19 mouse cellular contexts compared by ENCODE assay signal in genomic region chr8:54087114-54087513, GRCm38 (mm10).
"Had no signal": no experiment of that assay in that cellular context is flagged by ENCODE, and none has a peak within 500 bp of the region (broad histone marks: within the 10 kb centered on the region; RNA-seq: fewer than 3 reads in every experiment).

No protein-coding gene starts in this region.

- H3K4me2 ChIP-seq: lung, embryonic 14.5 days; midbrain, embryonic 12.5 days; neural tube, embryonic 13.5 days; neural tube, embryonic 15.5 days had no signal

- H3K4me1 ChIP-seq: midbrain, embryonic 10.5 days; midbrain, embryonic 12.5 days; neural tube, embryonic 13.5 days; neural tube, embryonic 15.5 days had no signal

- ATAC-seq: midbrain, embryonic 16.5 days had no signal

- DNase-seq: lung, adult 18-20 months; lung, embryonic 14.5 days; lung, postnatal 10 days; lung, postnatal 4 days; midbrain, embryonic 14.5 days; retina, postnatal 1 day; right cerebral cortex, adult 18-20 months; right cerebral cortex, postnatal 25 days; right cerebral cortex, postnatal 4 days; spleen, adult 18-20 months; thymus, adult 18-20 months; thymus, postnatal 14 days; thymus, postnatal 36 days had no signal

- H3K9me3 ChIP-seq: midbrain, embryonic 10.5 days; midbrain, embryonic 12.5 days; neural tube, embryonic 13.5 days; neural tube, embryonic 15.5 days had no signal

- H3K4me3 ChIP-seq: midbrain, embryonic 10.5 days; midbrain, embryonic 12.5 days; myocyte; neural tube, embryonic 13.5 days; neural tube, embryonic 15.5 days had no signal

- H3K36me3 ChIP-seq: midbrain, embryonic 10.5 days; midbrain, embryonic 12.5 days; neural tube, embryonic 13.5 days; neural tube, embryonic 15.5 days had no signal

- H3K9ac ChIP-seq: lung, embryonic 14.5 days; midbrain, embryonic 12.5 days; neural tube, embryonic 13.5 days; neural tube, embryonic 15.5 days had no signal

- H3K27ac ChIP-seq: midbrain, embryonic 10.5 days; midbrain, embryonic 12.5 days; neural tube, embryonic 13.5 days; neural tube, embryonic 15.5 days had no signal

- H3K27me3 ChIP-seq: midbrain, embryonic 12.5 days; neural tube, embryonic 13.5 days; neural tube, embryonic 15.5 days had no signal
